Mouse (Mus musculus) right cerebral cortex, postnatal 36 days (tissue): Measurements from ENCODE around the gene Evi5.
A peak's percentile ranks its signal among the peaks of the same experiment; 100 is the strongest.
"Not testable (repeated sequence)": the region's sequence is repeated elsewhere in the genome, so short reads cannot be mapped to it uniquely, and the experiment has no call there.

Source experiments
- DNase-seq, 2 experiments: peaks; one replicate each; pipeline ENCODE4 v3.0.0; 2022; ENCODE audit warnings: low spot score in 2 of 2, mixed read lengths in 1 of 2

Evi5 gene

GRCm38 (mm10) chr5:107874561-107875260, at the start of gene Evi5:
Evi5 (minus strand) TSS chr5:107875107.
- no peak for DNase-seq

- no peak for DNase-seq
Measured at GRCm38 (mm10) chr5:107924564-107924963, 49.7 kb upstream of the Evi5 start.

DNA sequence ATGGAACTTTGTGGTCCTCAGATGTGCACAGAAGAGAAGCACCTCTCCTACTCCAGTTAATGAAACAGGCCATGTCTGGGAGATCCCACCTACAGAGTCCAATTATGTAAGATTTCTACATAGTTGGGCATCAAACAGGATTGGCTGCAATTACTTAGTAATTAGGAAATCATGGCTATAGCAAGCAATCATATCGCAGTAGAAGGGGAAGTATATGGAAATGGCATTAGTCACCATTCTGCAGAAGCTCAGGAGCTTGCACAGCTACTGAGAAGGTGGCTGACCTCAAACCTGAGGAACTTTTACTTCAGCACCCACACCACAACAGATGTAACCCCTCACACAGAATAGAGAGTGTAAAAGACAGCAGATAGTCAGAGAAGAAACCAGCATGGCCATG, 47.9 kb upstream of the Evi5 start:
- DNase-seq: no peak

GRCm38 (mm10) chr5:107921400-107922252, 46.7 kb upstream of the Evi5 start:
- no peak for DNase-seq

DNA sequence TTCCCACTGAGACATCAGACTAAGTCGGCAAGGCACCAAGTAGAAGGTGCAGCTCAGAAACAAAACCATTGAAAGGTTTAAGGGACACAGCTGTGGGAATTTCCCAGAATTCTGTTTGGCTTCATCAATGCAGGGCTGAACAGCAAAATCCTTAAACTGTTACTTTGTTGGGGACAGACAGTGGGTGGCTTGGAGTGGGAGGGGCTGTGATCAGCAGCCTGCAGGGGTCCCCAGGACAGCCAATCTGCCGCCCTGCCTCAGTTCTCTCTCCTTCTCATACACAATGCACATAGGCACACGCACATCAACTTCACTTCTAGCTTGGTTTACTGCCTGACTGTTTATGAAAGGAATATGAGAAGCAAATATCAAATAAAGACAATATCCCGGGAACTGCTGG, 40.4 kb upstream of the Evi5 start:
- DNase-seq: no peak

DNA sequence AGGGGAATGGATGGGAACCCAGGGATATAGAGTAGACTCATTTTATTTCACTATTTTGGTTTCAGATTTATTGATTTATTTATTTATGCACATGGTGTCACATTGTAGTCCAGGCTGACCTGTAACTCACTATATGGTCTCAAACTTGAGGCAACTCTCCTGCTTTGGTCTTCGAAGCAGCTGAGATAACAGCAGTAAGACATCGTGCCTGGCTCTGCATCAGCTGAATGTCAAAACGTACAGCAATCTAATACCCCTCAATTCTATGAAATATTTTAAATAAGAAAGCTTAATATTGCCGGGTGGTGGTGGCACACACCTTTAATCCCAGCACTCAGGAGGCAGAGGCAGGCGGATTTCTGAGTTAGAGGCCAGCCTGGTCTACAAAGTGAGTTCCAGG, 36.1 kb upstream of the Evi5 start:
- DNase-seq: no peak

DNA sequence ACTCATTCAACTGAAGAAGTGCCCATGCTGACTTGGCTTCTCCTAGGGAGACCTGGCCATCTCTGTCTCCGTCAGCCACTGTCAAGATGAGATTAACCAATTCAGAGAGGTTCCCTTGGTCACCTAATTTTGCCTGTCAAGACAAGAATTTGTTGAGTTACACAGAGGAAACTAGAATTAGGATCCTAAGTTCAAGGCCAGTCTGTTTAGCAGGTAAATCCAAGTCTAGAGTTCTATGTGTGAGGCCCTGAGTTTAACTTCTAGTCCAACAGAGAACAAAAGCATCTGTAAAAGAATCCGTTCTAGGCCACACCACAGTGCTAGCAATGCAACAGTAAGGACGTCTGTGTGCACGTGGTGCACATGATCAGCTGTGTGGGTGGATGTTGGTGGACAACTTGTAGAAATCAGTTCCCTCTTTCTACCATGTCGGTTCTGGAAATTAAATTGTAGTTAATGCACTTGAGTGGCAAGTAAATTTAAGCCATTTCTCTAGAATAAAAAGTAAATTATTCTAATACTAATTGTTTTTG, 35.2 kb upstream of the Evi5 start:
- no peak for DNase-seq

DNA sequence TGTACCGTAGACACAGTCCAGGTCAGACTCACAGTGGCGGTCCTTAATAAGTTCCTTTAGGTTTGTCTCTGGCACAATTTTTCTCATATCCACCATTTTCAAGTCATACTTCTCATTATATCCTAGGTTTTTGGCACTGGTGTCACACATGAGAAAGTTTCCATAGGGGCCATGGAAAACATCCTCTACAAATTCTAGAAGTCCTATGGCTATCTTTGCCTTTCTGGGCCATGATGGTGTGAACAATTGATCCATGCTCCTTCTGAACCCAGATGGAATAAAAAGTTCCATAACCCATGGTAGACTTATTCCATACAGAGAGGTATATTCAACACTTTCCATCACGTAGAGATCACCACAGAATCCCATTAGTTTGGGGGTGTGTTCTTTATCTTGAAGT, 34.8 kb upstream of the Evi5 start:
- DNase-seq: no peak

GRCm38 (mm10) chr5:107908514-107909110, 33.7 kb upstream of the Evi5 start:
- no peak for DNase-seq

DNA sequence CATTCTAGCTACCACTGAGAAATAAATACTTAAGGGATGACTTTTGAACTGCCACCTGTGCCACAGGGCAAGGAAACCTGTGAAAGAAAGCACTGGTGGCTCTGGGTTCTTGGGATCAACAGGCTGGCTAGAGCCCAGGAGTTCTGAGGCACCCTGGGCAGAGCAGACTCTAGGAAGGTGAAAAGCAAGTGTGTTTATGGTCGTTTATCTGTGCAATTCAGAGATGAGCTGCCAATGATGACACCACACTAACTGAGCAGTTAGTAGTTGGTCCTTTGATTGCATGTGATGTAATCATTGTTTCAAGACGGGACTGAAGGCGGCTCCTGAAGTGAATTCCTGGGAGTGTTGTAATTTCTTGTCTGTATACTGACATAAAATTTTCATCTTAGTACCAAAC, 29.4 kb upstream of the Evi5 start:
- no peak for DNase-seq

DNA sequence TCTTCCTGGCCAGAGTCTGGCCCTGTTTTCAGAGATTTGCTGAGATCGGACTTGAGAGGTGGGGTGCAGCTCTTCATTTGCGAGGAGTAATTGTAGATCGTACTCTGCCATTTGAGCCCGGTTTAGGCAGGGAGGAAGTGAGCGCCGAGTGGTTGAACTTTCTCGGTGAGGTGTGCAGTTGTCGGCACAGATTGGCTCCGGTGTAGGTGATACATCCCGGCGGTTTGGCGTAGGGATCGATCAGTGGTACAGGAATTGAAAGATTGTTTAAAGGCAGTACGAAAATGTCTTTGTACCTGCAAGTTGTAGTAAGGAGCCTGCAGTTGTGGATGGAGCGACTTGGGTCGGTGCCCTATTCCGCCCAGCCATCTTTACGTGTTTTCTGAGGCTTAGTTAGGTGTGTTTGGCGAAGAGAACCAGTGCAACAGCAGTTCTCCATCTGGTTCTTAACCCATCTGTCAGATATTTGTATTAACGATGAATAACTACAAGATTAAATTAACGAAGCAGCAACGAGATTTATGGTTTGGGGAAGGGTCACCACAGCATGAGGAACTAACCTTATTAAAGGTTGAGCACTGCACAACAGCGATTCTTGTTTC, 26.2 kb upstream of the Evi5 start:
- DNase-seq: no peak

DNA sequence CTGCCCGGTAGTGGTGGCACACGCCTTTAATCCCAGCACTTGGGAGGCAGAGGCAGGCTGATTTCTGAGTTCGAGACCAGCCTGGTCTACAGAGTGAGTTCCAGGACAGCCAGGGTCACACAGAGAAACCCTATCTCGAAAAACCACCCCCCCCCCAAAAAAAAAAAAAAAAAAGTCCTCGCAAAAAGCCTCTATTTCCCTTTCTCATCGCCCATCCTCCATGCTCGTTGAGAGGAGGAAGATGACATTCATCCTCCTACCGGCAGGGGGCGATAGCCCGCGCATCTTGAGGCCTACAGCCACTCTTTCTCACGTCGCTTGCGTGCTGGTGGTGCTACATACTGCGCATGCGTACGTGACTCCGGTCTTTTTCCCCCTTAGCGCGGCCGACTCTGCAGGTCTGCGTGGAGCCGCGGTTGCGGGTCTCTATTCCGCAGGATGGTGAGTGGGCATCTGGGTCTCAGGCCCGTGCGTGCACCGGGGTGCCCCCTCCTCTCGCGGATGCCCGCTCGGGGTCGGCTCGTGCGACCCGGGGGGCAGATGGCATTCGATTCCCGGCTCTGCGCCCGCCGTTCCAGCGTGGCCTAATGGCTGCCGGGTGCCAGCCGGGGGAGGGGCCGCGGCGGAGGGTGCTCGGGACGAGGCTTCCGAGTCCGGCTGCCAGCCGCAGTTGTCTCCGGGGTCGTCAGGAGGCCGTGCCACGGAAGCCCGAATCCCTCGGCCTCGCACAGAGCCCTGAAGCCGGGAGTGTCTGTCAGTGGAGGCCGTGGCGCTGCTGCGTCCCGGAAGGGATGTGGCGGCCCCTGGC, 25.5 kb upstream of the Evi5 start, which contains the start of gene Rpl5:
Gene Rpl5 (plus strand): TSS at position 297 of the 808 bp plus-strand sequence.
- peak; percentile 91 to 92 for DNase-seq

GRCm38 (mm10) chr5:107896265-107896664, 21.4 kb upstream of the Evi5 start:
- no peak for DNase-seq

DNA sequence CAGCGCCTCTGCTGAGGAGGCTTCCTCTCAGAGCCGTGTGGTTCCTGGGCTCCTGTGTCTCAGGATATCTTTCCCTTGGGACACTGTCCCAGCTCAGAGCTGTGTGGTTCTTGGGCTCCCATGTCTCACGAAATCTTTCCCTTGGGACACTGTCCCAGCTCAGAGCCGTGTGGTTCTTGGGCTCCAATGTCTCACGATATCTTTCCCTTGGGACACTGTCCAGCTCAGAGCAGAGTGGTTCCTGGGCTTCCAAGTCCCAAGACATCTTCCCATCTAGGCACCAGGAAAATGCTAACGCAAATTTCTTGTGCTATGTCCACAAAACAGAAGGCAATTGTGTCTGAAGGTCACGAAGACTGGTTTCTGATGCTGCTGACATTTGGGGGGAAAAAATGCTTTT, 19.8 kb upstream of the Evi5 start:
- DNase-seq: no peak

DNA sequence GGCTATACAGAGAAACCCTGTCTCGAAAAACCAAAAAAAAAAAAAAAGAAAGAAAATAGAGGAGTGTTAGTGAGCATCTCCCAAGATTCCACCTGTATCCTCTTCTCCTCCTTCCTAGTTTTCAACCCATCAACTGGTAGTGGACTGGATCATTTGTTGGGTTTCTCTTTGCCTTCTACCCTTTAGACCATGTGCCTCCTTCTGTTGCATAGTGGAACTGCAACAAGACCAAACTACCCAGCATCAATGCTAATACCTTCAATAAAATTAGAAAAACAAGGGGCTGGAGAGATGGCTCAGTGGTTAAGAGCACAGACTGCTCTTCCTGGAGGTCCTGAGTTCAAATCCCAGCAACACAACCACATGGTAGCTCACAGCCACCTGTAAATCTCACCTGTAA, 16.6 kb upstream of the Evi5 start:
- not testable (repeated sequence) for DNase-seq

GRCm38 (mm10) chr5:107889994-107890888, 15.3 kb upstream of the Evi5 start:
- DNase-seq: no peak

DNA sequence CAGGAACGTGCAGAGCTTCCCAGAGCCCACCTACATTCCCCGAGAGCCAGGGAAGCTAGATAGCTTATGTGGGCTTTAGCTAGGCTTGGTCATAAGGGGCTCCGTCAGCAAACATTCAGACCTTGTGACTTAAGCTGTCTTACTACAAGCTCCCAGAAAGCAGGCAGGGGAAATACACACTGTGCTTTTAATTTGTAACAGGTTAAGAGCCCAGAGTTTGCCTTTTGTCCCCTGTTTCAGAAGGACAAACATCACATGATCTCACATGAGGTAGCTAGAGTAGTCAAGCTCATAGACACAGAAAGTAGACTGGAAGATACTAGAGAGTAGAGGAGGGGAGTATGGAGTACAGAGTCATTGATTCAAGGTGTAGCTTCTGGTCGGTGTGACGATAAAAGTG, 5.8 kb upstream of the Evi5 start:
- DNase-seq: no peak

- DNase-seq: no peak
Measured at GRCm38 (mm10) chr5:107877053-107877452, 2.1 kb upstream of the Evi5 start.

GRCm38 (mm10) chr5:107875261-107875611, 329 bp upstream of the Evi5 start:
- DNase-seq: no peak

GRCm38 (mm10) chr5:107873886-107874302, 1.0 kb downstream of the Evi5 start:
- no peak for DNase-seq
